Mouse (Mus musculus): ENCODE data around the gene Pkd1l2. TPM values are rescaled to one million over a fixed set of nuclear protein-coding genes. Genes with fewer than 3 reads are reported as not detected.

Gene Pkd1l2
- total RNA-seq, 2 experiments from 2014 or later, result not detected

DNA sequence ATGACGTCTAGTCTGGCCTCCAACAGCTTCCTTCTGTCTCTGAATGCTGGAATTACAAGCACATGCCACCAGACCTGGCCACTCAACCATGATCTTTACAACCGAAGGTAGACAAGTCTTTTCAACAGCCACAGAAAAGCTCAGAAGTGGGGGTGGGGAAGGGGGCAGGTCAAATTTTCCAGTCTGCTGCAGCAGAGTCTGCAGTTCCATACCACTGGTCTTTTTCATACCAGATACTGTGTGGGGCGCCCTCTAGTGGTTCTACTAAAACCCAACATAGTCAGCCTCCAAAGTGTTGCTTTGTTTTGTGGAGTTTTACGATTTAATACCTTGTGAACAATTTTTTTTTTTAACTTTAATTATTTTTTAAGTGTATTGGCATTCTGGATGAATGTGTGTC is 102.1 kb downstream of the Pkd1l2 start:
- peak; percentile 60 for ATAC-seq (replicated peaks; ENCODE audit: low FRiP score, poor library complexity, severe bottlenecking)

DNA sequence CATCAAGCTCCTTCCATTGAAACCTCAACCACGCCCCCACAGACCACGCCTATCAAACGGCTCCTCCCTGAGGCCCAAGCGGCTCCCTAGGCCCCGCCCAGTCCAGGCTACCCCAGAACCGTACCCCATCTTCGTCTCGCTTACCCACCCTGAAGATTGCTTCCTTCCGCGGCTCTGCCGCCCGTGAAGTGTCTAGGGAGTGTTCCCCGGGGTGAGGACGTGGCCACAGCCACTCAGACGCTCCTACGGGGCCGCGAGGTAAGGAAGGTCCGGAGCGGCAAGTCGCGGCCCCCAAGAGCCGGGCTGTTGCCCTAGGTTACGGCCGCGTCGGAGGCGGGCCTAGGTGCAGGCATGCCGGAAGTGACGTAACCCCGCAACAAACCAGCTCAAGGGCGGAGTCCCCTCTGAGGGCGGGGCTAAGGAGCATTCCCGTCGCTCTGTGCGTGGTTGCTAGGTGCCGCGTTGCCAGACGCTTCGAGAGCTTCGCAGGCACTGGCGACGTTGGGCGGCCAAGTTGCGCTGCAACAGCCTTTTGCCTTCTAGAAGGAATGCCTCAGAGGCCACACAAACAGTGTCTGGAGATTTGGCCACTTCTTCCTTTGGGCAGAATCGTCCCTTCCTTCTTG is 103.5 kb downstream of the Pkd1l2 start, which contains the start of gene 1700030J22Rik:
Gene 1700030J22Rik (minus strand): TSS at position 329 of the 626 bp plus-strand sequence.
- ATAC-seq (replicated peaks; ENCODE audit: low FRiP score, poor library complexity, severe bottlenecking), result peak; percentile 96

DNA sequence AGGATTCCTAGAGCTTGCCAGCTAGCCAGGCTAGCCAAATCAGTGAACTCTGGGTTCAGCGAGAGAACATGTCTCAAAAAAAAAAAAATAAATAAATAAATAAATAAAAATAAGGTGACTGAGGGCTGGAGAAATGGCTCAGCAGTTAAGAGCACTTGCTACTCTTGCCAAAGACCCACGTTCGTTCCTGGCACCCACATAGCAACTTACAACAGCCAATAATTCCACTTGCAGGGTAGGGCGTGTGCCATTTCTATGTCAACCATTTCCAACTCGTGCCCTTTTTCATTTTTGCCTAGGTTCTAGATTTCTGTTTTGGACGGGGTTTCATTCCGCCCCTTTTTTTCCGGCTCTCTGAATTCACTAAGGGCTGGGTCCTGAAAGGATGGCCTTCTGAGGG is 104.2 kb downstream of the Pkd1l2 start:
- ATAC-seq (replicated peaks; ENCODE audit: low FRiP score, poor library complexity, severe bottlenecking), result no peak

DNA sequence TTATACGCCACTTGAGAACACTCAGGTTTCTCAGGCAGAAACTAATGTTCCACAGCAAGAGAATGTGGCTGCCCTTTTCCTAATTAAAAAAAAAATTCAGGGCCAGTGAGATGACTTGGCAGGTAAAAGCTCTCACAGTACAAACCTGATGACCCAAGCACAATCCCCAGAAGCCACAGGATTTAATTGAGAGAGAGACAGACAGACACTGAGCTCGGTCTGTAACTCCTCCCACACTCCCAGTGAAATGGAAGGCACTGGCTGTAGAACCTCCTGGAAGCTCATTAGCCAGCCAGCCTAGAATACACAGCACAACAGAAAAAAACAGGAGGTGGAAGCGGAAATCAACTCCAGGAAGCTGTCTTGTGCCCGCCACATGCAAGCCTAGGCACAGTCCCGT is 106.6 kb downstream of the Pkd1l2 start:
- no peak for ATAC-seq (replicated peaks; ENCODE audit: low FRiP score, poor library complexity, severe bottlenecking)

DNA sequence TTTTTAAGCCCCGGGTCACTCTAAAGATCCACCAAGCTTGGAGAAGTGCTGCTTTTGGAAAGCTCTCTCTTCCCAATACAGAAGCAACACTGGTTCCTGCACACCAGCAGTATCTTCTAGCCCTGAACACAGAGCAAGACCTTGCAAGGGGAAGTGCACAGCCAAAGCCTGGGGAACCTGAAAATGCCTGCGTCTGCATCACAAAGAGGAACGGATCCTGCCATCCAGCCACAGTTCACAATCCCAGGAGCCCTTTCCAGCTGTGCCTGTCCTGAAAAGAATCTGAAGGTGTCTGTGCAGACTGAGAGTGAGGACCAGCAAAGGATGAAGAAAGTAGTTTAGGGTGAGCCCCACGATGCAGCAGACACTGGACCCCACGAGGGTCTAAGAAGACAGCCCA is 107.2 kb downstream of the Pkd1l2 start:
- no peak for ATAC-seq (replicated peaks; ENCODE audit: low FRiP score, poor library complexity, severe bottlenecking)

DNA sequence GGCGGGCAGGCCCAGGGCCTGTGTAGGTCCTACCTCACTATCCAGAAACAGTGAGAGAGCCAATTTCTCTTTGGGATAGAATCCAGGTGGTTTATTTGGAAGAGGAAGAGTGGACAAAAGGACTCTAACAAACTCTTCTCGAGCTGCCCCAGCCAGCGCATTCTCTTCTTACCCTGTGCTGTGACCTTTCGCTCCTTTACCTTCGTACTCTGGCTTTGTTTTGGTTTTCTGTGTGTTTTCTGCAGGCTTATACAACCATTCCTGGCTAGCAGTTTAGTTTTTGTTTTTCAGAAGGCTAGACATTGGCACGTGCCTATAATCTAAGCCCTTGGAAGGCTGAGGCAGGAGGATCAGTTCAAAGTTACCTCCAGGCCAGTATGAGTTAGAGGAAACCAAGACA is 112.7 kb downstream of the Pkd1l2 start:
- ATAC-seq (replicated peaks; ENCODE audit: low FRiP score, poor library complexity, severe bottlenecking), result no peak

DNA sequence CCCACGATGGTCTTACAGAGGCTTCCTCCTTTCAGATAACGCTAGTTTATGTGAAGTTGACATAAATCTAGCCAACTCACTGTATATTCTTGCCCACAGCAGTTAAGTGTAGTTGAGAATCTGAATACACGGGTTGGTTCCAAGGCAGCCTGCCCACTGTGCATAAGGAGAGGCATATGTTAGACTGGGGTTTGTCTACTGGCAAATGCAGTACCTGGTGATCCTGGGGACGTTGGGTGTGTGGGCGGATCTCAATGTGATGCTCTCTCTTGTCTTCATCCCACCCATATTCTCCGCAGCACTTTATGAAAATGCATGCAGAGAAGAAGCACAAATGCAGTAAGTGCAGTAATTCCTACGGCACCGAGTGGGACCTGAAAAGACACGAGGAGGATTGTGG is 127.8 kb downstream of the Pkd1l2 start:
- no peak for ATAC-seq (replicated peaks; ENCODE audit: low FRiP score, poor library complexity, severe bottlenecking)

DNA sequence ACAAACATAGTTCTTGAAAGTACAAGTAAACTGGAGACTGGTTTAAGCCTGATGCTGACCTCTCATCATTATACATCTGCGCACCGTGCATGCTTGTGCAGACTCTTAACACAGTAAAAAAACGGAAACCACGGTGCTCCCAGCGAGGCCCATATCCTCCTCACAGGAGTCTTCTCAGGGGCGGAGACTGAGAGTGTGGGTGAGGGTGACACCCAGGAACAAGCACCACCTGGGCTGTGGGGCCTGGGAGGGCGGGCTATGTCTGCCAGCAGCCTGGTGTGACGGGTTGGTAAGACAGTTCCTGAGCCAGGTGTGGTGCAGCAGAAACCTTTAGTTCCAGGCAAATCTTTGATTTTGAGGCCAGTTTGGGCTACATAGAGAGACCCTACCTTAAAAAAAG is 129.8 kb downstream of the Pkd1l2 start:
- no peak for ATAC-seq (replicated peaks; ENCODE audit: low FRiP score, poor library complexity, severe bottlenecking)

DNA sequence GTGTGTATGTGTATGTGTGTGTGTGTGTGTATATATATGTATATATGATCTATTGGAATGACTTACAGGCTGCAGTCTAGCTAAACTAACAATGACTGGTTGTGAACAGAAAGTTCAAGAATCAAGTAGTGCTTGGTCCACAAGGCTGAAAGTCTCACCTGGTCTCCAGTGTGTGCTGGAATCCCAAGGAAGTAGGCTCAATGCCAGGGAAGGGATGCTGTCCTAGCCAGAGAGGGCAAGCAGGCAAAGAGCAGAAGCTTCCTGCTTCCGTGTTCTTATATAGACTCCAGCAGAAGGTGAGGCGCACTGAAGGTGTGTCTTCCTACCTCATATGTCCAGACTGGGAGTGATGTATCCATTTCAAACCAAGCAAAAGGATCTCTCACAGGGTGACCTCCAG is 130.5 kb downstream of the Pkd1l2 start:
- no peak for ATAC-seq (replicated peaks; ENCODE audit: low FRiP score, poor library complexity, severe bottlenecking)

DNA sequence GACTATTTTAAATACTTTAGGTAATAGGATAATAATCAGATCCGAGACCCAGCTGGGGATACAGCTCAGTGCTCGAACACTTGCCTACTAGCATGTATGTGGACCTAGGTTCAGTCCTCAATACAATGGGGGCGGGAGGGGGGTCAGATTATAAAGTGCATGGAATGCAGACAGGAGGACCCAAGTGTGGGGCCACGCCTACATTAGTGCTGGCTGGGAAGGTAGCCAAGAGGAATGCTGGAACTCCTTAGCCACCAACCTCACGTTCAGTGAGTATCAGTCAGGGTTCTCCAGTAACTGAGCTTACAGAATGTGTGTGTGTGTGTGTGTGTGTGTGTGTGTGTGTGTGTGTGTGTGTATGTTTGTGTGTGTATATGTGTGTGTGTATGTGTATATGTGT is 130.9 kb downstream of the Pkd1l2 start:
- ATAC-seq (replicated peaks; ENCODE audit: low FRiP score, poor library complexity, severe bottlenecking), result no peak

DNA sequence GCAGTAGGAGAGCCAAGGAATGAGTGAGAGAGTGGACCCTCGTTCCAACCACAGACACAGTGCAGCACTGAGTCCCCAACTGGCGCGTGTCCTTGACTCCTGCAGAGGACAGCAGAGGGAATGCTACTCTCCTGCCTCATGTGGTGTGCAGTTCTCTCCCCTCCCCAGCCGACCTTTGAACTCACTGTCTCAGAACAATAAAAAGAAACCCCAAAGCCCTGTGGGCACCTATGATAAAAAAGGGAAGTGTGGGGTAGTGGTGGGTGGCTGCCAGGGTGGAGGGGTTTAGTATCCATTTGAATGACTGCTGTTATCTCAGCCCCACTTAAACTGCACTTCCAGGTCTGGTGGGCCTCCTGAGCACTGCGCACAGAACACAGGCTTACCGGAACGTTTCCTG is 134.7 kb downstream of the Pkd1l2 start:
- no peak for ATAC-seq (replicated peaks; ENCODE audit: low FRiP score, poor library complexity, severe bottlenecking)

DNA sequence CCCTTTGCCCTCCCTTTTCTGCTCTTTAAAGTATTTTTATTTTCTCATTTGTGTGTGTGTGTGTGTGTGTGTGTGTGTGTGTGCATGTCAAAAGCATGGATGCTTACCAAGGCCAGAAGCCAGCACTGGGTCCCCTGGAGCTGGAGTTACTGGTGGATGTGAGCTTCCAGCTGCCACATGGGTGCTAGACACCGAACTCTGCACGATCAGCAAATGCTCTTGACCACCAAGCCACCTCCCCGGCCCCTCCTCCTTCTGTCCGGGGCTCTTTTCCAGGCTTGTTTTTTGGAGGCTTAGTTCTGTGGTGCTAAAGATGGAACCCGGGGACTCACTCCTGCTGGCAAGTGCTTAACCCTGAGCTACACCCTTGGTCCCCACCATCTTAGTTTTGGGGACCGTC is 135.4 kb downstream of the Pkd1l2 start:
- ATAC-seq (replicated peaks; ENCODE audit: low FRiP score, poor library complexity, severe bottlenecking), result no peak

DNA sequence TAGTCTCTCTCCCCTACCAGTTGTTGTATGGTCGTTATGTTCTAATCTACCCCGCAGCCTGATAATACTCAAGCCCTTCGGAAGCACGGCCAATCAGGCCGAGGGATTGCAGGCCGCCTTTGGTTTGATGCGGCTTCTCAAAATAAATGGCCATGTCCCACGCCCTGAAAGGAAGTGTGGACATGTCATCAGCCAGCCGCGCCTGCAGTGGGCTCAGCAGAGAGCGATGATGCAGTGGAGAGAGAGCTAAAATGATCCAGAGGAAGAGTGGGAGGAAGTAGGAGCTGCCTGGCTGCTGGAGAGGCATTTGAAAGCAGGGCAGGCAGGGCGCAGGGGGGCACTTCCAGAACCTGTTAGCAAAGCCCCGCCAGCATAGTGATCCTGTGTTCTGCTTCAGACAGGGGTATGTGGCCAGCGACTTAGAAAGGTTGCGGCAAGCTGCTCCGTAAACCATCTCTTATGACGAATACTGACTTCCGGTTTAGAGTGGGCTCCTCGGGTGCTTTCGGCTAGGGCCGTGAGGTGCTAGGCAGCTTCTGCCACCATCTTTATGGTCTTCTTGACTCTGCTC is 135.9 kb downstream of the Pkd1l2 start:
- no peak for ATAC-seq (replicated peaks; ENCODE audit: low FRiP score, poor library complexity, severe bottlenecking)

Other genes with a start within 250 kb of the Pkd1l2 start
- 12.5 and 20.0 TPM in 2 replicates for gene Cmc2, start 161.0 kb downstream of the Pkd1l2 start, total RNA-seq (2015; ENCODE audit: low replicate concordance)
- gene Cmc2, start 161.0 kb downstream of the Pkd1l2 start, total RNA-seq (2017; ENCODE audit: low replicate concordance), result 26.9 and 35.7 TPM in 2 replicates
- 14.2 and 14.6 TPM in 2 replicates for gene Cenpn, start 160.7 kb downstream of the Pkd1l2 start, total RNA-seq (2015; ENCODE audit: low replicate concordance)
- 11.0 and 11.9 TPM in 2 replicates for gene Cenpn, start 160.7 kb downstream of the Pkd1l2 start, total RNA-seq (2017; ENCODE audit: low replicate concordance)
- 3.3 and 5.0 TPM in 2 replicates for gene Atmin, start 139.1 kb downstream of the Pkd1l2 start, total RNA-seq (2015; ENCODE audit: low replicate concordance)
- 2.8 and 3.9 TPM in 2 replicates for gene Atmin, start 139.1 kb downstream of the Pkd1l2 start, total RNA-seq (2017; ENCODE audit: low replicate concordance)
- not detected in 2 replicates for gene 1700030J22Rik, start 103.5 kb downstream of the Pkd1l2 start, total RNA-seq (2015; ENCODE audit: low replicate concordance)
- gene 1700030J22Rik, start 103.5 kb downstream of the Pkd1l2 start, total RNA-seq (2017; ENCODE audit: low replicate concordance), result not detected in 2 replicates
- gene Gcsh, start 88.9 kb downstream of the Pkd1l2 start, total RNA-seq (2015; ENCODE audit: low replicate concordance), result 9.8 and 19.0 TPM in 2 replicates
- gene Gcsh, start 88.9 kb downstream of the Pkd1l2 start, total RNA-seq (2017; ENCODE audit: low replicate concordance), result 9.8 and 11.2 TPM in 2 replicates
- not detected in 2 replicates for gene Bco1, start 13.4 kb upstream of the Pkd1l2 start, total RNA-seq (2015; ENCODE audit: low replicate concordance)
- not detected in 2 replicates for gene Bco1, start 13.4 kb upstream of the Pkd1l2 start, total RNA-seq (2017; ENCODE audit: low replicate concordance)
- gene Gan, start 75.7 kb upstream of the Pkd1l2 start, total RNA-seq (2015; ENCODE audit: low replicate concordance), result 18.1 and 25.9 TPM in 2 replicates
- gene Gan, start 75.7 kb upstream of the Pkd1l2 start, total RNA-seq (2017; ENCODE audit: low replicate concordance), result 29.7 and 31.4 TPM in 2 replicates
- gene Cmip, start 174.6 kb upstream of the Pkd1l2 start, total RNA-seq (2015; ENCODE audit: low replicate concordance), result 25.1 and 34.8 TPM in 2 replicates
- gene Cmip, start 174.6 kb upstream of the Pkd1l2 start, total RNA-seq (2017; ENCODE audit: low replicate concordance), result 23.0 and 28.3 TPM in 2 replicates

Measured in erythroblast, adult 5-6 weeks (primary cell).